Mouse (Mus musculus): ENCODE data around the gene Fbxl2. TPM values are rescaled to one million over a fixed set of nuclear protein-coding genes. Genes with fewer than 3 reads are reported as not detected.

The Fbxl2 gene
- polyA plus RNA-seq, 1 experiment, result 5.3 TPM

GRCm38 (mm10) chr9:114025182-114025581 is 20.8 kb downstream of the Fbxl2 start:
- WGBS, result 40% methylated on average over 9 of the region's 9 CpGs

GRCm38 (mm10) chr9:114022141-114022540 is 23.9 kb downstream of the Fbxl2 start:
- WGBS, result 34% methylated on average over 4 of the region's 4 CpGs
- no peak overlapping the region for H3K4me3 ChIP-seq (replicated peaks; ENCODE audit: extremely low read depth, low read depth, low read length)
- H3K4me1 ChIP-seq (ENCODE audit: control insufficient read depth, insufficient read depth, low read length), result no peaks in the 10 kb centered on the region
- no peak for TF ChIP-seq POLR2A (IDR thresholded peaks at IDR 0.05; ENCODE audit: borderline replicate concordance, extremely low read depth, low read depth, low read length)
- TF ChIP-seq CTCF (IDR thresholded peaks at IDR 0.05; ENCODE audit: insufficient read depth, low read length), result no peak
- DNase-seq, result no peak

More at GRCm38 (mm10) chr9:114025182-114025581, 20.8 kb downstream of the Fbxl2 start:
- DNase-seq, result no peak
- TF ChIP-seq CTCF (IDR thresholded peaks at IDR 0.05; ENCODE audit: insufficient read depth, low read length) (no peak), POLR2A (IDR thresholded peaks at IDR 0.05; ENCODE audit: borderline replicate concordance, extremely low read depth, low read depth, low read length) (no peak)
- no peak overlapping the region for H3K4me3 ChIP-seq (replicated peaks; ENCODE audit: extremely low read depth, low read depth, low read length)
- no peaks in the 10 kb centered on the region for H3K4me1 ChIP-seq (ENCODE audit: control insufficient read depth, insufficient read depth, low read length)

- 57% methylated on average over 7 of the region's 7 CpGs for WGBS
- Histone ChIP-seq H3K4me1 (ENCODE audit: control insufficient read depth, insufficient read depth, low read length) (no peaks in the 10 kb centered on the region), H3K4me3 (replicated peaks; ENCODE audit: extremely low read depth, low read depth, low read length) (no peak overlapping the region)
- no peak for DNase-seq
- TF ChIP-seq POLR2A (IDR thresholded peaks at IDR 0.05; ENCODE audit: borderline replicate concordance, extremely low read depth, low read depth, low read length) (no peak), CTCF (IDR thresholded peaks at IDR 0.05; ENCODE audit: insufficient read depth, low read length) (no peak)
Observed at GRCm38 (mm10) chr9:114019012-114019762, 26.8 kb downstream of the Fbxl2 start.

- H3K4me1 ChIP-seq (ENCODE audit: control insufficient read depth, insufficient read depth, low read length), result no peaks in the 10 kb centered on the region
- H3K4me3 ChIP-seq (replicated peaks; ENCODE audit: extremely low read depth, low read depth, low read length), result no peak overlapping the region
- WGBS, result 51% methylated on average over 4 of the region's 4 CpGs
- DNase-seq, result no peak
- TF ChIP-seq POLR2A (IDR thresholded peaks at IDR 0.05; ENCODE audit: borderline replicate concordance, extremely low read depth, low read depth, low read length), result no peak
- TF ChIP-seq CTCF (IDR thresholded peaks at IDR 0.05; ENCODE audit: insufficient read depth, low read length), result no peak
Observed at GRCm38 (mm10) chr9:114016402-114016801, 29.6 kb downstream of the Fbxl2 start.

GRCm38 (mm10) chr9:114015724-114016123 is 30.3 kb downstream of the Fbxl2 start:
- TF ChIP-seq POLR2A (IDR thresholded peaks at IDR 0.05; ENCODE audit: borderline replicate concordance, extremely low read depth, low read depth, low read length) (no peak), CTCF (IDR thresholded peaks at IDR 0.05; ENCODE audit: insufficient read depth, low read length) (0 out of 2 replicates have a peak, but pooled peaks have one; percentile 14)
- 87% methylated on average over 4 of the region's 4 CpGs for WGBS
- Histone ChIP-seq H3K4me1 (ENCODE audit: control insufficient read depth, insufficient read depth, low read length) (no peaks in the 10 kb centered on the region), H3K4me3 (replicated peaks; ENCODE audit: extremely low read depth, low read depth, low read length) (no peak overlapping the region)
- no peak for DNase-seq

- TF ChIP-seq POLR2A (IDR thresholded peaks at IDR 0.05; ENCODE audit: borderline replicate concordance, extremely low read depth, low read depth, low read length) (no peak), CTCF (IDR thresholded peaks at IDR 0.05; ENCODE audit: insufficient read depth, low read length) (no peak)
- 81% methylated on average over 1 of the region's 1 CpGs for WGBS
- Histone ChIP-seq H3K4me3 (replicated peaks; ENCODE audit: extremely low read depth, low read depth, low read length) (no peak overlapping the region), H3K4me1 (ENCODE audit: control insufficient read depth, insufficient read depth, low read length) (no peaks in the 10 kb centered on the region)
- no peak for DNase-seq
Observed at GRCm38 (mm10) chr9:114014034-114014433, 32.0 kb downstream of the Fbxl2 start.

GRCm38 (mm10) chr9:114011203-114011602 is 34.8 kb downstream of the Fbxl2 start:
- Histone ChIP-seq H3K4me3 (replicated peaks; ENCODE audit: extremely low read depth, low read depth, low read length) (no peak overlapping the region), H3K4me1 (ENCODE audit: control insufficient read depth, insufficient read depth, low read length) (no peaks in the 10 kb centered on the region)
- TF ChIP-seq POLR2A (IDR thresholded peaks at IDR 0.05; ENCODE audit: borderline replicate concordance, extremely low read depth, low read depth, low read length), result no peak
- TF ChIP-seq CTCF (IDR thresholded peaks at IDR 0.05; ENCODE audit: insufficient read depth, low read length), result no peak
- DNase-seq, result no peak
- WGBS, result 69% methylated on average over 18 of the region's 18 CpGs

GRCm38 (mm10) chr9:114009526-114009925 is 36.5 kb downstream of the Fbxl2 start:
- no peak overlapping the region for H3K4me3 ChIP-seq (replicated peaks; ENCODE audit: extremely low read depth, low read depth, low read length)
- no peak for TF ChIP-seq CTCF (IDR thresholded peaks at IDR 0.05; ENCODE audit: insufficient read depth, low read length)
- TF ChIP-seq POLR2A (IDR thresholded peaks at IDR 0.05; ENCODE audit: borderline replicate concordance, extremely low read depth, low read depth, low read length), result no peak
- 54% methylated on average over 5 of the region's 5 CpGs for WGBS
- H3K4me1 ChIP-seq (ENCODE audit: control insufficient read depth, insufficient read depth, low read length), result no peaks in the 10 kb centered on the region
- DNase-seq, result no peak

GRCm38 (mm10) chr9:114007850-114008350 is 38.1 kb downstream of the Fbxl2 start:
- 93% methylated on average over 9 of the region's 9 CpGs for WGBS
- DNase-seq, result no peak
- H3K4me1 ChIP-seq (ENCODE audit: control insufficient read depth, insufficient read depth, low read length), result no peaks in the 10 kb centered on the region
- no peak for TF ChIP-seq POLR2A (IDR thresholded peaks at IDR 0.05; ENCODE audit: borderline replicate concordance, extremely low read depth, low read depth, low read length)
- TF ChIP-seq CTCF (IDR thresholded peaks at IDR 0.05; ENCODE audit: insufficient read depth, low read length), result no peak
- H3K4me3 ChIP-seq (replicated peaks; ENCODE audit: extremely low read depth, low read depth, low read length), result no peak overlapping the region

- TF ChIP-seq POLR2A (IDR thresholded peaks at IDR 0.05; ENCODE audit: borderline replicate concordance, extremely low read depth, low read depth, low read length) (no peak), CTCF (IDR thresholded peaks at IDR 0.05; ENCODE audit: insufficient read depth, low read length) (no peak)
- no peak for DNase-seq
- Histone ChIP-seq H3K4me1 (ENCODE audit: control insufficient read depth, insufficient read depth, low read length) (no peaks in the 10 kb centered on the region), H3K4me3 (replicated peaks; ENCODE audit: extremely low read depth, low read depth, low read length) (no peak overlapping the region)
- WGBS, result 60% methylated on average over 9 of the region's 9 CpGs
Observed at GRCm38 (mm10) chr9:114006801-114007200, 39.2 kb downstream of the Fbxl2 start.

All from lung, adult 2 months (tissue).